Mouse (Mus musculus) cerebellum, postnatal 25 days (tissue): Measurements from ENCODE around the gene Ppp3ca.

ENCODE experiments used
- DNase-seq, 2 experiments: peaks; one replicate each; pipeline ENCODE4 v3.0.0; 2021; ENCODE audit warnings: mixed read lengths in 2 of 2

The Ppp3ca gene

DNA sequence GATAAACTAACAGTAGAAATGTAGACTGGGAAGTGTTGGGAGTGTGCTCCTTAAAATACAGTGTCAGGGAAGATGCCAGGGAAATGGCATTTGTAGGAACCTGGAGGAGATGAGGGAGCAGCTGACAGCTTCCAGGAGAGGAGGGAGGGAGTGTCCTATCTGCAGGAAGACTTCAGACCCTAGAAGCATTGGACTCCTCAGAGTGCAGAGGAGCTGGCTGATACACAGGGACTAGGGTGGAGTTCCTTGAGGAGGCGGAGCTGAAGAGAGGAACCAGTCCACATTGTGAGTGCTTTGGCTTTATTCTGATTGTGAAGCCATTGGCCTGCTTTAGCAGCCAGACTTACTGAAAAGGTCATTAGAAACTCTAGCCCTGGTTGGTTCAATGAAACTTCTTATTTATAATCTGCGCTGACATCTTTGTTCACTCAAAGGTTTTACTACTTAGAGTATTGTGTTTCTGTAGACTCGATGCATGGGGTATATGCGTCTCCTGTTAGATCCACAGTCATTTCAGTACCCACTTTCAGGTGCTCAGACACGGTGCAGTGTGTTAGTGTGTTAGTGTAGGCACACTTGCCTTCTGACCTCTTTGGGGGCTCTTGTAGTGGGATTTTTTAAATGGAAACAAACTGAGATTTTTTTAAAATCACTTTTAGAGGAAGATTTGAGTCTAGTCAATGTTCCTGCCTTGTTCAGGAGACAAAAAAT lies 99.0 kb downstream of the Ppp3ca start:
- DNase-seq, result peak in 1 of 2 experiments; percentile 28

DNA sequence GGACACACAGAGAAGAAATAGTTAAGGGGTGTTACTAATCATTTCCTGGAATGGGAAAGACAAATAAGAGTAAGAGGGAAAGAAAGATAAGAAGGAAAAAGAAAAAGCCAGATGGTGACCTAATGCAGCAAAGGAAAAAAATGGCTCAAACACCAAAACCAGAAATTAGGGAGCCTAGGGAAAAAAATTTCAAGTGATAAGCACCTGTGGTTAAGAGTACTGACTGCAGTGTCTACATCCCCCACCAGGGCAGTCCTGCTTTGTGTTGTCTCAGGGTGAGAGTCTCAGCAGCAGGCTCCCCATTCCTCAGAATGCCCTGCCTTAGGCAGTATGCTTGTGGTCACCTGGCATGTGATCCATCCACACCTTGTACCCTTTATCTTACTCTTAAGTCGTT lies 99.6 kb downstream of the Ppp3ca start:
- DNase-seq, result peak in 1 of 2 experiments; percentile 24

DNA sequence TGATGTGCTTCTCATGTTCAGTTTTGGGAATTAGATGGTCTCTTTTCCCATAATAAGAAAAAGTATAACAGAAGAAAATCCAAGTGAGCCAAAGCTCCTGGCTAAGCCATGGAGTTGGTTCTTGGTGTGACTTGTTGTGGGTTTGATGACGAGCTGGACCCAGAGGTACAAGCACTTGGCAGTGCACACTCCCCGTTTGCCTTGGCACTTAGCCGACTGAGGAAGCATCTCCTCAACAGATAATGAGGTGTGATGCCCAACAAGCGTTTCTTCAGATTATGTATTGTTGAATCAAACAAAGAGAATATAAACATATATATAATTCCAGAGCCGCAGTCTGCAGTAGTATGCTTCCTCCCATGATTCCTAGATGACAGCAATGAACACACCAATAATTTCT lies 101.8 kb downstream of the Ppp3ca start:
- DNase-seq, result peak in 1 of 2 experiments; percentile 76

DNA sequence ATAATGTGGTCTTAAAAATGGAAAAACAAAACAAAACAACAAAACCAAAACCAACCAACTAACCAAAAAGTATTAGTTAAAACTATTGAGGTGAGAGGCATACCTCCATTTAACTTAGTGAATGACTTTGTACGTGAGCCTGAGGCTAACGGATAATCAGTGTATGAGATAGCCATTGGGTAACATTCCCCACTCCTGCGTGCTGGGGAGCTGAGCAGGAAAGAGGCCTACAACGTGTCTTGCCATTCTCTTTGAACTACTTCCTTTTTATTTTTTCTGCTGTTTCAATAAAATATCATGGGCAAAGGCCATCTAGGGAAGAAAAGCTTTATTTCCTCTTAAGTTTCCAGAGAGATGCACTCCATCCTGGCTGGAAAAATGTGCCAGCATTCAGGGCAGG lies 103.3 kb downstream of the Ppp3ca start:
- no peak for DNase-seq

GRCm38 (mm10) chr3:136774196-136774595 lies 104.3 kb downstream of the Ppp3ca start:
- no peak for DNase-seq

DNA sequence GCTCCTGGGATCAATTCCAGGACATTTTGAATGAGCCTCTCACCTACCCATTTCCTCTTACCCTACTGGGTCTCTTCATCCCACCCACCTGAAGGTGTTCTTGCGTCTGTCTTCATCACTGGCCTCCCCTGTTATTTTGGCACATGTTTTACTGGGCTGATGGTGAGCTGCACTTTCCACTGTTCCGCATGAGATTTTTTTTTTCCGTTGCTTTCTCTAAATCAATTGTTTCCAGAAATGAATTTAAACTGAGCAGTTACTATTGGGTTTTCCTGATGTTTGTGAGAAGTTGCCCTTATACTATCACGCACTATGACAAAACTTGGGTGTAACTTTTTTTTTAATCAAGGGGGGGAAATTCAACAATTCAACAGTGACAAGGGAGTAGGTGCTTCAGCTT lies 106.6 kb downstream of the Ppp3ca start:
- no peak for DNase-seq

- no peak for DNase-seq
Observed at GRCm38 (mm10) chr3:136777380-136777779, 107.5 kb downstream of the Ppp3ca start.

DNA sequence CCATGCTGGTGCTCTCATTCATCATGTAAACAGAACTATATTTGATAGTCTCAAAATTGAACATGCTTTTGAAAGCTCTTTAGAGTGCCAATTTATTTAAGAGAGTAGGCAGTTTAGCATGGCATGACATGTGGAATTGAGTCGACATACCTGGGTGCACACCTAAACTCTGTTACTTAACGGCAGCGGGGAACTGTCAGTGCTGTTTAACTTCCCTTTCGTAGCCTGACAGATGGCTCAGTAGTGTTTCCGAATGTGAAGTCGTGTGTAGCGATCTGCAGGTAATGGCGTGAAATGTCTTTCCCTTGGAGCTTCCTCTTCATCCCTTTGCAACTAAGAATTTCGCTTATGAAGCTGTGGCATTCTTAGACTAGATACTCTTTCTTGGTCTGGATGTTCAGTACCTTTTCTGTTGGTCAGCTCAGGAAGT lies 107.9 kb downstream of the Ppp3ca start:
- peak in 1 of 2 experiments; percentile 62 for DNase-seq

DNA sequence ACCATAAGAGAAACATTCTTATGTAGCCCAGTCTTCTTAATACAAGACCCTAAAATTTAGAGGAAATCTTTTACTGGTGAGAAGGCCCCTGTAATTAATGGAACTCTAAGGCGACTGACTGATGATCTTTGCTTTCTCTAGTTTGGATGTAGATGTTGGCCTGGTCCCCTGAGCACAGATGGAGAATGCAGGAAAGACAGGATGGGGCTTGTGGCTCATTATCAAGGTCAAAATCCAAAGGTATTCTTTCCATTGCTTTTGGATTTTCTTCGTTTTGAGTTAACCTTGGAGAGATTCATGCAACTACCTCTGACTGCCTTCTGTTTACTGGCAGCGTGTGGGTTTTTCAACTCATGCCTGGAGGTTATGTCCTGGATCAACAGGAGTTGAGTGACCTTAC lies 110.4 kb downstream of the Ppp3ca start:
- peak; percentile 63 to 73 for DNase-seq

DNA sequence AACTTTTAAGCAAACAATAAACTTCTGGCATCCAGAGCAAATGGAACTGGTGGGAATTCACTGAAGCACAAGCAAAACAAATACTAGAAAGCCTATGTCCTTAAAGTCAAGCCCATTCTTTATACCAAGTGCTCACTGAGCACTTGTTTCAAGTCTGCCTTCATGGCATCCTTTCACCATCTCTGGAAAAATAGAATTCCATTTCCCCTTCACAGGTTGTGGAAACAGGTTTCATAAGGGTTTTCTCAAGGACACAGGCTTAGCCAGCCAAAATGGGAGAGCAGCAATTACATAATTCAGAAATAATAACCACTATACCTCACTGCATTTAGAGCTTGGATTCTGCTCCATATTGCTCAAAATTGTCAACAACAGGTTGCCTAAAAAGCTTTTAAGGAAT lies 112.1 kb downstream of the Ppp3ca start:
- DNase-seq, result no peak

GRCm38 (mm10) chr3:136785686-136786085 lies 115.8 kb downstream of the Ppp3ca start:
- DNase-seq, result no peak

DNA sequence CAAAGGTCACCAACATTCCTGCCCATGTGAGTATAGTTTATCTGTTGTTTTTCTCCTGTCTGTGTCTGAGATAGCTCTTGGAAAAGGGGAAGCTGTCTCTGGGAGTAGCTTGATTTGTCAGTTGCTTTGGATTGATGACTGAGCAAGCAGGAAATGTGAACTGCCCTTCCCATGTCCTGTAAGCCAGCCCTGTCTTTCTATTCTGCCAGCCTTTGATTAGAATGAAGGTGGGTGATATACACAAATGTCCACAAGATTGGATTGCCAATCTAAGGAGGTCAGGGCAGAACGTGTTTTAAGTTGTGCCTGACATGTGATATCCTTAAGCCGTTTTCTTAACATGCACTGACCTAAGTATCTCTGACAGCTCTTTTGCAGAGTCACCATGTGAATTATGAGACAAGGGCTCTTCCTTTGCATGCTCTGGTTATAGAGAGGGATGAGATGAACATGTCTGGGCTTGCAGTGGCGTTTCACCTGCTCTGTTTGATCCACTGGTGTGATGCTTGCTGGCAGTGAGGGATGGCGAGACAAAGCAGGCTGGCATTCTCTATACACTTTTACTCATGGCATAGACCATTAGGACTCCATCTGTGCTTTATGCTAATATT lies 120.4 kb downstream of the Ppp3ca start:
- peak in 1 of 2 experiments; percentile 50 for DNase-seq

DNA sequence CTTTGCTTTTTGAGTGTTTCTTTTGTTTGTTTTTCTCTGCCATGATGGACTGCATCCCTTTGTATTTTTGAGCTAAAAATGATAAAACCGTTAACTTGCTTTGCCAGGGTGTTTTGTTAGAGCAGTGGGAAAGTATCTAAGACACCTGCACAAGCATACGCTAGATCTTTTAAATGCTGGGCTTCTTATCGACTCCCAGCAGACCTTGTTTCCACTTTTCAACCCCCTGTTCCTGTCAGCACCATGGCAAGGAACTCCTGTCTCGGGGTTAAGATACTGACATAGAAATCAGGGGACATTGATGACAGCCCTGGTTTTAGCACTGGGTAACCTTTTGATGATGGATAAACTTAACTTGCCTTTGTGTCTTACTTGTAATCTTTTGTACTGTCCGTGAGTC lies 121.5 kb downstream of the Ppp3ca start:
- no peak for DNase-seq

GRCm38 (mm10) chr3:136791946-136792345 lies 122.0 kb downstream of the Ppp3ca start:
- no peak for DNase-seq

DNA sequence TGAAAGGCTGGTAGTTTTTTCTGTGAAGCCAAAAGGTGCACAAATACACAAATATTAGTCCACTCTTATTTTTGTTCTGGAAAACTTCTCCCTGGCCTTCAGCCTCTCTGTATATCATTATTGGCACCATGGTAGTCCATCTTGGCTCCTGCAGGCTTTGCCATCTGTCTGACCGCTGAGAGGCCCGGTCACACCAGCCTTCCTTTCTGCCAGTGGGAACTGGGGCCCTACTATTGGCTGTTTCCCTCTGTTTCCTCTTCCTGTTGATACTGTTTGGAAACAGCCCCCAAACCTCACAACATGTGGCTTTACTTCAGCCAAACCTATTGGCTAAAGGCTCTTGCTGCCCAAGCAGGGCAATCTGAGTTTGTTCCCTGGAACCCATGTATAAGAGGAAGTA lies 123.5 kb downstream of the Ppp3ca start:
- DNase-seq, result peak; percentile 86 to 87

GRCm38 (mm10) chr3:136794426-136795217 lies 124.7 kb downstream of the Ppp3ca start:
- DNase-seq, result no peak

DNA sequence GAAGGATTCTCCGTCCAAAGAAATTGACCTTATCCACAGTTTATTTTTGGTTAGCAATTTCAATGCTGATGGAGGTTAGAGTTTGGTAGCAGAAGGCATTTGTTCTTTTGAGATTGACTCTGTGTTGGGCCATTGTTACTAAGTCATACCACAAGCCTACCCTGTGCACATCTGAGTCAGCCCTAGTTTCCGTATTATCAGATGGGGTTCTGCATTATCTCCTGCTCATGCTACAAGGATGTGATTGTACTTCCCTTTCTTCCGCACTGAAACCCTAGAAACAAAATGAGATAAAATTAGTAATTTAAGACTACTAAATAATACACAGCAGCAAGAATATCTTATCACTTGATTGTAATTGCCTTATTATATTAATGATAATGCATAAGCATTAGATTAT lies 129.0 kb downstream of the Ppp3ca start:
- DNase-seq, result no peak

GRCm38 (mm10) chr3:136802595-136802994 lies 132.7 kb downstream of the Ppp3ca start:
- DNase-seq, result peak; percentile 48 to 58

- DNase-seq, result no peak
Observed at GRCm38 (mm10) chr3:136805897-136806296, 136.0 kb downstream of the Ppp3ca start.

GRCm38 (mm10) chr3:136810271-136810670 lies 140.3 kb downstream of the Ppp3ca start:
- DNase-seq, result no peak

DNA sequence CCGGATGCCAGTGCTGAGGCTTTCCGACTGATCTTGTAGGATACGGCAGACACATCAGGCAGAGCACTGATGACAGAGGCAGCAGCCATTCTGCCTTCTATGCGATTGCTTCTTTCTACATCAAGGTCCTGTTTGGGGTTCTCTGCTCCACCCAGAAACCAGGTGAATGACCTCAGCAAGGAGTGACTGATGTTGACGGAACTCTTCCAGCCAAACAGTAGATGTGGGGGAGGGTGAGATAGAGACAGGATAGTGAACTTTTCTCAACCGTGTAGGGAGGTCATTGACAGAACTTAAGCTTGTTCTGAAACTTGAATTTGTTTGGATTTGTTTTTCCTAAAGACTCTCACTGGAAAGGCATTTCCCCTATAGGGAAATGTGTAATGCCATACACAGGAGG lies 142.2 kb downstream of the Ppp3ca start:
- no peak for DNase-seq

DNA sequence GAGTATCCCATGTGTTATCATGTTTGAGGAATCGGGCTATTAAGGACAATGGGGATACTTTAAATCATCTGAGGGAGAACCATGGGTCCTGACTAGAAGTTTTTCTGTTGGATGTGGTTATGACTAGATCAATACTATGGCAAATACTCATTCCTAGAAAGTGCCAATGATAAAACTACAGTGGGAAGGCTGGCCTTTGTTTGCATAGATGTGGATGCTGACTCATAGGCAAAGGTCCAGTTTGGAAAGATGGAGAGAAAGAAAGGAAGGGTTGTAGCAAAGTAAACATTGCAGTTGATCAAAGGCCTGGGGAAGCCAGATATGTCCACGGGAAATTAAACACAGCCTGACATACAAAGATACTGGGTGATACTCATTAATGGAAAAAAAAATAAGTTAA lies 142.9 kb downstream of the Ppp3ca start:
- no peak for DNase-seq

DNA sequence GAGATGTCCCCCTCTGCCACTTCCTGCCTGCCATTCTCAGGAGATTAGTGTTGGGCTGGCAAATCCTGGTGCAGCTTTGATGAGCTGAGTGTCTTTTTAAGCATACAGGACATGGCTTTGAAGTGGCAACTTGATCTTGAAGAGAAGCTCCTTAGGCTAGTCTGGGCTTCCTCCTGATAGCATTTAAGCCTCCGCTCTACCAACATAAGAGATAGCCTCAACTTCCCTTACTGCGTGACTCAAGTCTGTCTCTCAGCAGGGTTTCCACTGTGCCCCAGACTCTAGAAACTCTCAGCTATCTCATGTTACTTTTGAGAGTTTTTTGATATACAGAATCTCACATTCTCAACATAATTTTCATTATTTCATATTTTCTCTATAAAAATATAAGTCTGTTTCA lies 144.0 kb downstream of the Ppp3ca start:
- DNase-seq, result no peak

DNA sequence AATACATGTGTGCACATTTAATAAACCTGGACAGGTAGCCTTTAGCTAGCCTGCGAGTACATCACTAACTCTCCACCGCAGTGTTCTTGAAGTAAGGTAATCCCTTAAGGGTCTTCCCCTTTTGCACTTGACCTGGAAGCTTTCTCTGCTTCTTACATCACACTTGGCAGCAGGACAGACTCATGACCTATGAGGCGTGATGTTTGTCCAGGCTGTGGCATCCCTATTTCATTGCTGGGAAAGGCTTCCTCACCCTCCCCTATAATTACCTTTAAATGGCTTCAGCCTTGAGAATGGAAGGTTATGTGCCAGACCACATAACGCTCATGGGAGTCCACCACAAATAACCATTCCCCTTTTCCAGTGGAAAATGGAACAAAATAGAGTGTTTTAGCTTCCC lies 145.0 kb downstream of the Ppp3ca start:
- DNase-seq, result peak in 1 of 2 experiments; percentile 36
